Mouse (Mus musculus): ENCODE measurements around the gene Aspdh.

Aspdh gene

GRCm38 (mm10) chr7:44465111-44465510, at the start of gene Aspdh:
Aspdh (plus strand) TSS chr7:44465391.
- peak in 1 of 2 experiments; percentile 16 for DNase-seq (ENCODE audit: low spot score in 2 of 2)

- DNase-seq (ENCODE audit: low spot score in 2 of 2), result no peak
Measured at GRCm38 (mm10) chr7:44427666-44428065, 37.5 kb upstream of the Aspdh start.

- DNase-seq (ENCODE audit: low spot score in 2 of 2), result peak; percentile 52 to 73
Measured at GRCm38 (mm10) chr7:44428171-44428950, 36.8 kb upstream of the Aspdh start.

- peak; percentile 65 to 82 for DNase-seq (ENCODE audit: low spot score in 2 of 2)
Measured at GRCm38 (mm10) chr7:44428968-44429521, 36.1 kb upstream of the Aspdh start, which contains the start of gene Lrrc4b. Lrrc4b (plus strand) TSS chr7:44429018.

- DNase-seq (ENCODE audit: low spot score in 2 of 2), result peak in 1 of 2 experiments; percentile 32
Measured at GRCm38 (mm10) chr7:44429534-44430488, 35.4 kb upstream of the Aspdh start.

- no peak for DNase-seq (ENCODE audit: low spot score in 2 of 2)
Measured at GRCm38 (mm10) chr7:44432550-44432949, 32.6 kb upstream of the Aspdh start.

- DNase-seq (ENCODE audit: low spot score in 2 of 2), result no peak
Measured at GRCm38 (mm10) chr7:44433371-44433770, 31.8 kb upstream of the Aspdh start.

GRCm38 (mm10) chr7:44434089-44434488, 31.1 kb upstream of the Aspdh start:
- no peak for DNase-seq (ENCODE audit: low spot score in 2 of 2)

GRCm38 (mm10) chr7:44435796-44436195, 29.4 kb upstream of the Aspdh start:
- DNase-seq (ENCODE audit: low spot score in 2 of 2), result no peak

- no peak for DNase-seq (ENCODE audit: low spot score in 2 of 2)
Measured at GRCm38 (mm10) chr7:44436267-44436666, 28.9 kb upstream of the Aspdh start.

- DNase-seq (ENCODE audit: low spot score in 2 of 2), result no peak
Measured at GRCm38 (mm10) chr7:44437188-44437587, 28.0 kb upstream of the Aspdh start.

GRCm38 (mm10) chr7:44437933-44438332, 27.3 kb upstream of the Aspdh start:
- DNase-seq (ENCODE audit: low spot score in 2 of 2), result no peak

- no peak for DNase-seq (ENCODE audit: low spot score in 2 of 2)
Measured at GRCm38 (mm10) chr7:44439696-44440095, 25.5 kb upstream of the Aspdh start.

GRCm38 (mm10) chr7:44440479-44440878, 24.7 kb upstream of the Aspdh start:
- DNase-seq (ENCODE audit: low spot score in 2 of 2), result no peak

- no peak for DNase-seq (ENCODE audit: low spot score in 2 of 2)
Measured at GRCm38 (mm10) chr7:44441180-44441579, 24.0 kb upstream of the Aspdh start.

- DNase-seq (ENCODE audit: low spot score in 2 of 2), result peak; percentile 49 to 68
Measured at GRCm38 (mm10) chr7:44441648-44442109, 23.5 kb upstream of the Aspdh start.

- DNase-seq (ENCODE audit: low spot score in 2 of 2), result no peak
Measured at GRCm38 (mm10) chr7:44442407-44442821, 22.8 kb upstream of the Aspdh start.

- no peak for DNase-seq (ENCODE audit: low spot score in 2 of 2)
Measured at GRCm38 (mm10) chr7:44443268-44444173, 21.7 kb upstream of the Aspdh start.

- DNase-seq (ENCODE audit: low spot score in 2 of 2), result no peak
Measured at GRCm38 (mm10) chr7:44444886-44445527, 20.2 kb upstream of the Aspdh start.

- DNase-seq (ENCODE audit: low spot score in 2 of 2), result no peak
Measured at GRCm38 (mm10) chr7:44445528-44445923, 19.7 kb upstream of the Aspdh start.

Data from cerebellum, postnatal 4 days (tissue).